Mouse (Mus musculus) neutrophil, adult 59 days (primary cell): Measurements from ENCODE around the gene Ank3. TPM values are rescaled to one million over a fixed set of nuclear protein-coding genes. Genes with fewer than 3 reads are reported as not detected.

Experiments used
- total RNA-seq, 2 experiments: library from RNA; stranded (reverse); gene quantifications; 1 replicate in 1 of 2; 2 replicates in 1 of 2; pipeline ENCODE4 v1.2.4; 2023

The Ank3 gene
- total RNA-seq: under 1 TPM; 0.46 to 0.49 TPM

DNA sequence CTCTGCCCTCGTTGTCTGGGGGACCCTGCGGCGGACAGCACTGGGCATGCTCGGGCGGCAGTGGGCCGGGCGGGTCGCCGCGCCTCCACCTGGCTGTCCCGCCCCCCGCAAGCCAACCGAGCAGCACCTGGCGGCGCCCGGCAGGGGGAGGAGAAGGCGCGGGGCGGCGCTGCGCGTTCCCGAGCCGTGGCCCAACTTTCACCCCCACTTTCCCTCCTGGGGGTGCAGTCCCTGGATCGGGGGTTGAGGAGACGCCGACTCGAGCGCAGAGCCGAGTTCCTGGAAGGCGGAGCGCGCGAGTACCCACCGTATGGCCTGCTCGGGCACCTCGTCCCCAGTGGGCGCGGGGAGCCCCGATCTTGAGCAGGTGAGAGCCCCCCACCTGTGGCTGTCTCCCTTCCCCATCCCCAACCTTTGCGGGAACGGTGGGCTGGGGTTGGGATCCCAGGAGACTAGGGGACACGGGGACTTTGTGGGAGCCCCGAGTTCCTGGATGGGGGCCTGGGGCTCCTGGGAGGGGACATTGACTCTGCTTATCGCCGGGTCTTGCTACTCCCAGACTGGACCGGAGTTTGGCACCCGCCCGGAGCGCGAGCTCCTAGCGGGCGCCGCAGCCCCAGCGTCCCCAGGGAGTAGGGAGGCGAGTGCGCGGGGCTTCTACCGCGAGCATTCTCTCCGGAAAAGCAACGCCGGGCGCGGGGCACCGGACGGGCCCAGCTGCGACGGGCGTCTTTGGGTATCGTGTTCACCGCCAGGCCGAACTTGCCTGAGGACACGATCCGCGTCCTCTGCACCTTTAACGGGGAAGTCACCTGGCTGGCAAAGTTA is at the start of gene Ank3:
Gene Ank3 (plus strand): TSS at position 11 of the 828 bp plus-strand sequence.

DNA sequence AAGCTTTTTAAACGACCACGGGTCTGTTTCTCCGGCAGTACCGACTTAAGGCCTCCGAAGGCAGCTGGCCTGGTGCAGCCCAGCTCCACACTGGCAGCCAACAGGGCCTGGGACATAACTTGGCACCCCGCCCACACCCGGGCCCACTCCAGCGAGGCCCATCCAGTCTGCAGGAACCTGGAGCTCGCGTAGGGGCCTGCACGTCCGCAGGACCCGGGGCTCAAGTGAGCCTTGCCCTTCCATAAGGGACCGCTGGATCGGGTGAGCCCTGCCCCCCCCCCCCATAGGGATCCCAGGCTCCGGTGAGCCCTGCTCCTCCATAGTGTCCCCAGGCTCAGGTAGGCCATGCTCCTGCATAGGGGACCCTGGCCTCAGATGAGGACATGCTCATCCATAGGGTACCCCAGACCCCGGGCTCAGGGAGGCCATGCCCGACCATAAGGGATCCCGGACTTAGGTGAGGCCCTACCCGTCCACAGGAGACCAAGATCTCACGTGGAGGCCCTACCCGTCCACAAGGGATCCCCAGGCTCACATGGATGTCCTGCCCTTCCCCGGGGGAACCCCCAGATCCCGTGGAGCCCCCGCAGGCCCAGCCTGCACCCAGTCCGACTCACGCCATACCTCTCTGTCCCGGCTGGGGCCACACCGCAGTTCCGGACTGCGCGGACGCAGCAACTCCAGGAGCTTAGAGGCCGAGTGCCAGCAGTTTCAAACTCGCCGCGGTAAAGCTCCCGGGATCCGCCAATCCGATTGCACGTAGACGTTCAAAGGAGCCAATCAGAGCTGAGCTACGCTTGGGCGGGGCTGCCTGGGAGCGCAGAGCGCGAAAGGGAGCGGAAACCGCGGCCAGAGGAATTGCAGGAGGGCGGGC is 46.1 kb upstream of the Ank3 start, which contains the start of gene Cdk1:
Gene Cdk1 (minus strand): TSS at position 727 of the 874 bp plus-strand sequence.

Other genes with a start within 250 kb of the Ank3 start
- gene Rhobtb1, start 247.3 kb upstream of the Ank3 start, total RNA-seq: 1 to 10 TPM; 1.9 to 2.6 TPM
- under 1 TPM; 0.44 to 0.58 TPM for gene A930033H14Rik, start 185.7 kb upstream of the Ank3 start, total RNA-seq
- gene Cdk1, start 45.8 kb upstream of the Ank3 start, total RNA-seq: 10 to 100 TPM; 80.6 to 91.6 TPM